ENCODE assay signal across 28 mouse cellular contexts in the genomic region with DNA sequence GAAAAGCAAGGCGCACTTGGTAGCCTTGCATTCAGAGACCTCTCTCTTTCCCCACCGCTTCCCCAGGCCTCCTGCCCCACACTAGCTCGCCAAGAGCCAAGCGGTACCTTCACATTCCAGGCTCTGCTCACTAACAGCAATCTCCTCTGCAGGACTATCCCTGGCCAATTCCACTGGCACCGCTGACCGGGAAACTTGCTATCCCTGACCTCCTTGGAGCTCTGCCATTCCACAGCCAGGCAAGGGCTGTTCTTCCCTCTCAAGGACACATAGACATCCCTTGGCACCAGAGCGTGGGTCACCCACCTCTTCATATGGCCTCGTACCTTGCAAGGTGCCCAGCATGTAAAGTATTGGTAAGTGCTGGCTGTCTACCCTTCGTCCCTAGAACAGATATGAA. TPM values are rescaled to one million over a fixed set of nuclear protein-coding genes. Genes with fewer than 3 reads are reported as not detected.
DNase-seq lines count a peak whose midpoint lies in the region; ATAC-seq and TF ChIP-seq lines count a peak whose summit lies in the region.
"Had no signal": no experiment of that assay in that cellular context is flagged by ENCODE, and none has a peak within 500 bp of the region (broad histone marks: within the 10 kb centered on the region; RNA-seq: fewer than 3 reads in every experiment).

No protein-coding gene starts in this region.

- H3K27ac ChIP-seq in heart, embryonic 11.5 days (ENCODE audit: low read depth, low read length) = no peak overlapping the region
- H3K27ac ChIP-seq in liver, adult 2 months (replicated peaks; ENCODE audit: insufficient read depth, low read depth, low read length) = no peak overlapping the region
- H3K27ac ChIP-seq in limb, embryonic 10.5 days = no peak overlapping the region
- H3K27ac ChIP-seq: forebrain, embryonic 13.5 days; hindbrain, embryonic 14.5 days; limb, embryonic 15.5 days; liver, embryonic 15.5 days; midbrain, embryonic 12.5 days; neural tube, embryonic 13.5 days; stomach, postnatal 0 days had no signal

- H3K9me3 ChIP-seq in heart, embryonic 11.5 days (replicated peaks; ENCODE audit: control insufficient read depth, low read length) = no peaks in the 10 kb centered on the region
- H3K9me3 ChIP-seq in limb, embryonic 10.5 days (replicated peaks) = no peaks in the 10 kb centered on the region
- H3K9me3 ChIP-seq: forebrain, embryonic 13.5 days; limb, embryonic 15.5 days; liver, embryonic 15.5 days; midbrain, embryonic 12.5 days; neural tube, embryonic 13.5 days had no signal

- TF ChIP-seq CTCF in liver, adult 2 months (IDR thresholded peaks at IDR 0.05; ENCODE audit: low read depth, low read length) = no peak

- no peak overlapping the region for H3K4me2 ChIP-seq in heart, embryonic 11.5 days
- H3K4me2 ChIP-seq: forebrain, embryonic 13.5 days; hindbrain, embryonic 14.5 days; limb, embryonic 15.5 days; liver, embryonic 15.5 days; lung, embryonic 14.5 days; midbrain, embryonic 12.5 days; neural tube, embryonic 13.5 days had no signal

- 84% methylated on average over 9 of the region's 9 CpGs for WGBS in heart, embryonic 11.5 days (ENCODE audit: insufficient replicate concordance)
- WGBS in liver, adult 2 months = 65% methylated on average over 9 of the region's 9 CpGs
- WGBS in limb, embryonic 10.5 days = 94% methylated on average over 9 of the region's 9 CpGs

- no peak for ATAC-seq in heart, embryonic 11.5 days (replicated peaks; ENCODE audit: insufficient number of reproducible peaks, low FRiP score, low TSS enrichment)
- ATAC-seq: forebrain, embryonic 13.5 days; intestine, postnatal 0 days; Patski had no signal

- intact Hi-C loops in left cerebral cortex, postnatal 36 days (cut with DNase I) = no loop called here

- no peaks in the 10 kb centered on the region for H3K79me2 ChIP-seq in liver, adult 2 months (ENCODE audit: control insufficient read depth, insufficient read depth, low read length)

- H3K27me3 ChIP-seq in heart, embryonic 11.5 days (ENCODE audit: control insufficient read depth, insufficient read depth, low read length) = no peaks in the 10 kb centered on the region
- no peaks in the 10 kb centered on the region for H3K27me3 ChIP-seq in liver, adult 2 months (ENCODE audit: control insufficient read depth, insufficient read depth, low read length)
- H3K27me3 ChIP-seq in limb, embryonic 10.5 days (ENCODE audit: low read depth, poor library complexity, severe bottlenecking) = no peaks in the 10 kb centered on the region
- H3K27me3 ChIP-seq: forebrain, embryonic 13.5 days; limb, embryonic 15.5 days; liver, embryonic 15.5 days; midbrain, embryonic 12.5 days; neural tube, embryonic 13.5 days; Patski had no signal

- peaks cover 55% of the 10 kb centered on the region for H3K36me3 ChIP-seq in heart, embryonic 11.5 days (ENCODE audit: control insufficient read depth, insufficient read depth, low read length)
- no peaks in the 10 kb centered on the region for H3K36me3 ChIP-seq in liver, adult 2 months (ENCODE audit: control insufficient read depth, insufficient read depth, low read length)
- H3K36me3 ChIP-seq in limb, embryonic 10.5 days = peaks cover 97% of the 10 kb centered on the region

- no peak overlapping the region for H3K4me3 ChIP-seq in heart, embryonic 11.5 days (ENCODE audit: low read depth, low read length)
- no peak overlapping the region for H3K4me3 ChIP-seq in liver, adult 2 months (ENCODE audit: insufficient read depth, low read depth, low read length)
- H3K4me3 ChIP-seq in limb, embryonic 10.5 days = no peak overlapping the region
- H3K4me3 ChIP-seq: forebrain, embryonic 13.5 days; limb, embryonic 15.5 days; liver, embryonic 15.5 days; midbrain, embryonic 12.5 days; myocyte; neural tube, embryonic 13.5 days had no signal

- no peak overlapping the region for H3K9ac ChIP-seq in heart, embryonic 11.5 days (ENCODE audit: low read depth, low read length)
- H3K9ac ChIP-seq in liver, adult 2 months (ENCODE audit: low read depth, low read length) = no peak overlapping the region
- H3K9ac ChIP-seq: forebrain, embryonic 13.5 days; hindbrain, embryonic 14.5 days; limb, embryonic 15.5 days; liver, embryonic 15.5 days; lung, embryonic 14.5 days; midbrain, embryonic 12.5 days; neural tube, embryonic 13.5 days had no signal

- peak; percentile 48 to 63 for DNase-seq in heart, adult 18-20 months
- peak; percentile 20 for DNase-seq in liver, adult 2 months (ENCODE audit: extremely low read depth, low read depth, low spot score)
- DNase-seq in liver (no peak), adipocyte (ENCODE audit: low spot score) (peak; percentile 57)
- peak; percentile 76 for DNase-seq in adrenal gland, postnatal 10 days
- DNase-seq in left cerebral cortex, postnatal 36 days (ENCODE audit: low spot score in 2 of 2) = no peak
- DNase-seq in limb, embryonic 10.5 days (ENCODE audit: low spot score) = no peak
- DNase-seq: cerebellum, adult 9-10 months; cerebellum, postnatal 36 days; gastrocnemius, postnatal 10 days; kidney, postnatal 14 days; left cerebral cortex, postnatal 4 days; lung, embryonic 14.5 days; lung, postnatal 14 days; right cerebral cortex, adult 18-20 months; right cerebral cortex, postnatal 4 days; thymus, postnatal 4 days had no signal

- TF ChIP-seq POLR2A in liver, adult 2 months (IDR thresholded peaks at IDR 0.05; ENCODE audit: extremely low read depth, insufficient read depth, low read length) = no peak

- no peaks in the 10 kb centered on the region for H3K4me1 ChIP-seq in heart, embryonic 11.5 days (ENCODE audit: control insufficient read depth, insufficient read depth, low read length)
- no peaks in the 10 kb centered on the region for H3K4me1 ChIP-seq in liver, adult 2 months (ENCODE audit: control insufficient read depth, insufficient read depth, low read length)
- H3K4me1 ChIP-seq in limb, embryonic 10.5 days = no peaks in the 10 kb centered on the region
- H3K4me1 ChIP-seq: limb, embryonic 15.5 days; liver, embryonic 15.5 days; midbrain, embryonic 12.5 days; neural tube, embryonic 13.5 days had no signal

RNA-seq across cellular contexts. Expression of a gene that starts 20.4 kb away (rescaled TPM):
- total RNA-seq in heart, adult 18-20 months (2021) = 10 to 100 TPM; 14.7 to 14.9 TPM
- 11.2 and 13.8 TPM in 2 replicates for polyA plus RNA-seq in heart, embryonic 11.5 days (2014; fragmentation: Nextera tagmentation; extraction: Ambion mirVana)
- 2.3 and 2.6 TPM in 2 replicates for total RNA-seq in liver, adult 2 months (2014; rRNA removed)
- polyA plus RNA-seq in liver, adult 2 months (2012; rRNA removed) = 2.2 and 4.0 TPM in 2 replicates
- 10 to 100 TPM; 44.3 to 52.3 TPM for total RNA-seq in adrenal gland, postnatal 10 days (2021)
- 100 to 1,000 TPM; 108 to 115 TPM for total RNA-seq in left cerebral cortex, postnatal 36 days (2021)
- 16.0 and 18.3 TPM in 2 replicates for polyA plus RNA-seq in limb, embryonic 10.5 days (2016; fragmentation: Nextera tagmentation; extraction: Ambion mirVana)

RNA-seq across cellular contexts. Expression of a gene that starts 29.9 kb away (rescaled TPM):
- total RNA-seq in heart, adult 18-20 months (2021) = 1 to 10 TPM; 4.2 to 5.6 TPM
- polyA plus RNA-seq in heart, embryonic 11.5 days (2014; fragmentation: Nextera tagmentation; extraction: Ambion mirVana) = 0.08 and 0.23 TPM in 2 replicates
- 15.4 and 19.7 TPM in 2 replicates for total RNA-seq in liver, adult 2 months (2014; rRNA removed)
- 10.1 and 10.5 TPM in 2 replicates for polyA plus RNA-seq in liver, adult 2 months (2012; rRNA removed)
- total RNA-seq in adrenal gland, postnatal 10 days (2021) = 10 to 100 TPM in 1 of 2 experiments, 1 to 10 TPM in 1; 7.2 to 17.2 TPM
- total RNA-seq in left cerebral cortex, postnatal 36 days (2021) = 1 to 10 TPM; 3.7 to 4.8 TPM
- polyA plus RNA-seq in limb, embryonic 10.5 days (2016; fragmentation: Nextera tagmentation; extraction: Ambion mirVana) = 0.25 and 0.38 TPM in 2 replicates

RNA-seq across cellular contexts. Expression of a gene that starts 55.7 kb away (rescaled TPM):
- total RNA-seq in heart, adult 18-20 months (2021) = 10 to 100 TPM; 46.1 to 48.5 TPM
- 91.0 and 101 TPM in 2 replicates for polyA plus RNA-seq in heart, embryonic 11.5 days (2014; fragmentation: Nextera tagmentation; extraction: Ambion mirVana)
- 82.1 and 86.1 TPM in 2 replicates for total RNA-seq in liver, adult 2 months (2014; rRNA removed)
- 68.6 and 70.2 TPM in 2 replicates for polyA plus RNA-seq in liver, adult 2 months (2012; rRNA removed)
- total RNA-seq in adrenal gland, postnatal 10 days (2021) = 100 to 1,000 TPM in 1 of 2 experiments, 10 to 100 TPM in 1; 92.7 to 110 TPM
- 10 to 100 TPM; 79.4 to 87.6 TPM for total RNA-seq in left cerebral cortex, postnatal 36 days (2021)
- 308 and 315 TPM in 2 replicates for polyA plus RNA-seq in limb, embryonic 10.5 days (2016; fragmentation: Nextera tagmentation; extraction: Ambion mirVana)

Comparison
In these comparisons a context has a peak if more than half of its experiments do, and no peak if none do; other contexts are left out.
1. DNase-seq: peak in heart, adult 18-20 months (2 of 2), liver, adult 2 months (single experiment), adipocyte (single experiment) and adrenal gland, postnatal 10 days (single experiment); none in liver (single experiment), left cerebral cortex, postnatal 36 days (0 of 2) and limb, embryonic 10.5 days (single experiment).